Mouse (Mus musculus) liver, embryonic 16.5 days (tissue): ENCODE data around the gene Ccdc8. TPM values are rescaled to one million over a fixed set of nuclear protein-coding genes. Genes with fewer than 3 reads are reported as not detected.

Source experiments
- polyA plus RNA-seq: library from polyadenylated mRNA; unstranded; fragments of >200 nt; fragmentation: Nextera tagmentation; extraction: Ambion mirVana; gene quantifications from 2 replicates; pipeline ENCODE4 v1.2.1, GENCODE M21; 2015

Ccdc8 gene
- polyA plus RNA-seq, 1 experiment from 2014 or later, result 5.9 TPM

Other genes starting within 250 kb of the Ccdc8 start
- gene Slc1a5, start 211.4 kb upstream of the Ccdc8 start, polyA plus RNA-seq, result 101 and 119 TPM in 2 replicates
- 27.4 and 29.8 TPM in 2 replicates for gene Strn4, start 176.8 kb upstream of the Ccdc8 start, polyA plus RNA-seq
- gene Fkrp, start 176.0 kb upstream of the Ccdc8 start, polyA plus RNA-seq, result 7.8 and 8.9 TPM in 2 replicates
- gene Prkd2, start 149.8 kb upstream of the Ccdc8 start, polyA plus RNA-seq, result 2.8 and 3.6 TPM in 2 replicates
- gene Dact3, start 117.4 kb upstream of the Ccdc8 start, polyA plus RNA-seq, result 0.05 and 0.12 TPM in 2 replicates
- 0.17 TPM in 1 of 2 replicates, not detected in the other for gene Gng8, start 100.9 kb upstream of the Ccdc8 start, polyA plus RNA-seq
- 1.2 and 1.3 TPM in 2 replicates for gene Ptgir, start 86.2 kb upstream of the Ccdc8 start, polyA plus RNA-seq
- gene Calm3, start 68.6 kb upstream of the Ccdc8 start, polyA plus RNA-seq, result 81.6 and 86.6 TPM in 2 replicates
- 0.20 and 0.42 TPM in 2 replicates for gene Pnmal2, start 48.0 kb upstream of the Ccdc8 start, polyA plus RNA-seq
- gene Pnmal1, start 33.0 kb upstream of the Ccdc8 start, polyA plus RNA-seq, result 0.02 and 0.05 TPM in 2 replicates
- 0.04 TPM in 2 replicates for gene Gm42372, start 9.6 kb upstream of the Ccdc8 start, polyA plus RNA-seq
- 38.0 and 38.6 TPM in 2 replicates for gene Ppp5c, start 35.2 kb downstream of the Ccdc8 start, polyA plus RNA-seq
- 36.0 and 43.3 TPM in 2 replicates for gene Hif3a, start 69.7 kb downstream of the Ccdc8 start, polyA plus RNA-seq
- gene Psg16, start 81.3 kb downstream of the Ccdc8 start, polyA plus RNA-seq, result 0.20 and 0.25 TPM in 2 replicates
- 0.04 TPM in 1 of 2 replicates, not detected in the other for gene Ceacam3, start 157.6 kb downstream of the Ccdc8 start, polyA plus RNA-seq
- not detected in 2 replicates for gene Psg29, start 210.8 kb downstream of the Ccdc8 start, polyA plus RNA-seq